Mouse (Mus musculus) hindbrain, embryonic 14.5 days (tissue): ENCODE measurements around the gene Tnpo1. TPM values are rescaled to one million over a fixed set of nuclear protein-coding genes. Genes with fewer than 3 reads are reported as not detected.

ENCODE experiments used
- ATAC-seq: fragments of 200-750 bp; cut with Nextera tagmentation; 2 replicates; pipeline ENCODE4 v1.8.0; 2017; ENCODE audit warnings: moderate number of reproducible peaks, mild to moderate bottlenecking, moderate TSS enrichment, moderate library complexity; ENCODE audit not compliant: low FRiP score
- DNase-seq: peaks from one replicate; pipeline ENCODE4 v3.0.0-alpha.2; 2015; ENCODE audit warnings: low spot score
- H3K27ac ChIP-seq: fragments of 300-500 bp; sonication (generic); 2 replicates; pipeline ENCODE4 v1.5.1; 2014; ENCODE audit warnings: mild to moderate bottlenecking, moderate library complexity
- H3K27me3 ChIP-seq: fragments of 300-500 bp; sonication (generic); 2 replicates; pipeline ENCODE4 v1.6.1; 2014; ENCODE audit warnings: mild to moderate bottlenecking, low read length, mixed read lengths; ENCODE audit not compliant: control insufficient read depth, insufficient read depth
- H3K36me3 ChIP-seq: fragments of 300-500 bp; sonication (generic); replicated peaks from 2 replicates; pipeline ENCODE4 v1.6.1; 2014; ENCODE audit not compliant: control insufficient read depth, insufficient read depth
- H3K4me1 ChIP-seq: fragments of 300-500 bp; sonication (generic); replicated peaks from 2 replicates; pipeline ENCODE4 v1.6.1; 2014; ENCODE audit warnings: antibody characterized with exemption, low read length, mixed read lengths; ENCODE audit not compliant: control insufficient read depth, insufficient read depth
- H3K4me2 ChIP-seq: fragments of 300-500 bp; sonication (generic); replicated peaks from 2 replicates; pipeline ENCODE4 v1.6.1; 2014; ENCODE audit warnings: mild to moderate bottlenecking, moderate library complexity
- H3K4me3 ChIP-seq: fragments of 300-500 bp; sonication (generic); replicated peaks from 2 replicates; pipeline ENCODE4 v1.5.1; 2014; ENCODE audit warnings: mild to moderate bottlenecking, low read length
- H3K9ac ChIP-seq: fragments of 300-500 bp; sonication (generic); 2 replicates; pipeline ENCODE4 v1.6.1; 2014
- H3K9me3 ChIP-seq: fragments of 300-500 bp; sonication (generic); 2 replicates; pipeline ENCODE4 v1.6.1; 2016; ENCODE audit warnings: low read length; ENCODE audit not compliant: control insufficient read depth
- WGBS: fragments of 180-500 bp; shearing (Covaris S2); extraction: QIAGEN DNeasy Blood & Tissue Kit; methylation state at CpG from one replicate; pipeline ENCODE4 v1.1.7; 2014; 5-methylcytosine and 5-hydroxymethylcytosine counted together
- polyA plus RNA-seq: library from polyadenylated mRNA; unstranded; fragments of >200 nt; fragmentation: Nextera tagmentation; extraction: Ambion mirVana; gene quantifications from 2 replicates; pipeline ENCODE4 v1.2.1, GENCODE M21; 2014

The Tnpo1 gene
- polyA plus RNA-seq, 1 experiment from 2014 or later: 50.0 TPM

DNA sequence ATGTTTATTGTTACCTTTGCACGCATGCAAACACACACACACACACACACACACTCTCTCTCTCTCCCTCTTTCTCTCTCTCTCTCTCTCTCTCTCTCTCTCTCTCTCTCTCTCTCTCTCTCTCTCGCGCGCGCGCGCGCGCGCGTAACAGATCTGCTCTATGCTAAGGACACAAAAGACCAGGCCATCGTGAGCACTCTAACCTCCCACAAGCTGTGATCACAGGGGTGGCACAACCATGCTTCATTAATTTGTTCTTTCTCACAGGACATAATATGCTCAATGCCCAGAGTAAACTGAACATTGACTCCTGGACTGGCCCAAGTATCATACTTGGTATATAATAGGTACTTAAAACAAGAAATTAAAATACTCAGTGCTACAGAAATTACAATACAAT, 37.0 kb downstream of the Tnpo1 start:
- no peak overlapping the region for H3K27ac ChIP-seq
- H3K4me3 ChIP-seq: no peak overlapping the region
- peak overlapping the region; percentile 13; the same call in 1 of the 2 replicates for H3K4me2 ChIP-seq
- ATAC-seq (no peak), DNase-seq (no peak)
- no peaks in the 10 kb centered on the region for H3K9me3 ChIP-seq
- no peaks in the 10 kb centered on the region for H3K27me3 ChIP-seq
- peaks cover 39% of the 10 kb centered on the region for H3K36me3 ChIP-seq
- 9% methylated on average over 11 of the region's 12 CpGs for WGBS
- H3K9ac ChIP-seq: no peak overlapping the region
- H3K4me1 ChIP-seq: peaks cover 25% of the 10 kb centered on the region

DNA sequence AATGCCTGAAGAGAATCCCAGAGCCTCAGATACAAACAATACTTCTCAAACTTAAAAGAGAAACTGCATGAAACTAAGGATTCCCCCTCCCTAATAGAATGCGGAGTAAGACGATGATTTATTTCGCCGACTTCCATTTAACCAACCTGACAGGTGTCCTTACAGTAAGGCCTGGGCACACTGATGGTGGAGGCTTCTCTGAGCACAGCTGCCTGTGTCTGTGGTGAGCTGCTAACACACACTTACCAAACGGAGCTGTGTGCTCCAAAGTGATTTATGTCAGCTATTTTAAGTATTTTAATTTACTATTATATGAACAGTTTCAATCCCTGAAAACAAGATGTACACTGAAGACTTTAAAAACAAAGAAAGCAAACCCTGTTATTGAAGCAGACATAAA, 42.4 kb downstream of the Tnpo1 start:
- WGBS: 91% methylated on average over 5 of the region's 5 CpGs
- Histone ChIP-seq H3K36me3 (peaks cover 86% of the 10 kb centered on the region), H3K4me2 (no peak overlapping the region), H3K4me1 (no peaks in the 10 kb centered on the region), H3K9me3 (no peaks in the 10 kb centered on the region), H3K9ac (no peak overlapping the region), H3K27me3 (no peaks in the 10 kb centered on the region), H3K4me3 (no peak overlapping the region), H3K27ac (no peak overlapping the region)
- ATAC-seq (no peak), DNase-seq (no peak)

DNA sequence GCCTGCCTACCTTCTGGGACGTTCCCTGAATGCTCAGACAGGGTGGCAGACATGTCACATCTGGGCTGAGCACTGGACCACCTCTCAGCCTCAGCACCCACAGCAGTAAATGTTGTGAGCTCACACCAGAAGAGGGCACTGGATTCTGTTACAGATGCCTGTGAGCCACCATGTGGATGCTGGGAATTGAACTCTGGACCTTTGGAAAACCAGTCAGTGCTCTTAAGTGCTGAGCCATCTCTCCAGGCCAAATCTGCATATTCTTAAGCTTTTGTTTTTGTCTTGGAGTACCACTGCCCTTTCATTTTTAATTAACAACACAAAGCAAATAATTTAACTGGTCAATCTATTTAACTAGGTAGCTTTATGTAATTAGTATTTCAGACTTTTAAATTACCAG, 44.2 kb downstream of the Tnpo1 start:
- ATAC-seq (no peak), DNase-seq (no peak)
- Histone ChIP-seq H3K27me3 (no peaks in the 10 kb centered on the region), H3K27ac (no peak overlapping the region), H3K9me3 (no peaks in the 10 kb centered on the region), H3K4me3 (no peak overlapping the region), H3K4me1 (no peaks in the 10 kb centered on the region), H3K4me2 (no peak overlapping the region), H3K36me3 (peaks cover 91% of the 10 kb centered on the region), H3K9ac (no peak overlapping the region)
- 94% methylated on average over 1 of the region's 1 CpGs for WGBS

DNA sequence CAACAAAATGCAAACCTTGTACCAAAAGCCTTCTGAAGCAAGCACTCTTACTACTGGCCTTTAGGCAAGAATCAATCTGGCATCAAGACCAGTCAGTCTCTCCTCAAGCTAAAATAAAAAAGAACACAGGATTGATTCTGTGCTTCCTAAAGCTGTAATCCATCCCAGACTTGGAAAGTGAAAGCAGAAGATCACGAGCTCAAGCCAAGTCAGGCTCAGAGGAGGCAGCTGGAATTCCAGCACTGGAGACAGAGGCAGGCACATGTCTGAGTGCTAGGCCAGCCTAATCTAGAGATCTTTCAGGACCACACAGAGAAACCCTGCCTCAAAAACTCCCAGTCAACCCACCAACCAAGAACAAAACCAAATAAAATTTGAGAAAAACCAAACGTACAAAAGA, 45.8 kb downstream of the Tnpo1 start:
- DNase-seq (no peak), ATAC-seq (no peak)
- H3K4me1 ChIP-seq: no peaks in the 10 kb centered on the region
- H3K27me3 ChIP-seq: no peaks in the 10 kb centered on the region
- H3K9ac ChIP-seq: no peak overlapping the region
- peaks cover 79% of the 10 kb centered on the region for H3K36me3 ChIP-seq
- H3K27ac ChIP-seq: no peak overlapping the region
- WGBS: 77% methylated on average over 2 of the region's 2 CpGs
- H3K4me2 ChIP-seq: no peak overlapping the region
- H3K4me3 ChIP-seq: no peak overlapping the region
- H3K9me3 ChIP-seq: no peaks in the 10 kb centered on the region

DNA sequence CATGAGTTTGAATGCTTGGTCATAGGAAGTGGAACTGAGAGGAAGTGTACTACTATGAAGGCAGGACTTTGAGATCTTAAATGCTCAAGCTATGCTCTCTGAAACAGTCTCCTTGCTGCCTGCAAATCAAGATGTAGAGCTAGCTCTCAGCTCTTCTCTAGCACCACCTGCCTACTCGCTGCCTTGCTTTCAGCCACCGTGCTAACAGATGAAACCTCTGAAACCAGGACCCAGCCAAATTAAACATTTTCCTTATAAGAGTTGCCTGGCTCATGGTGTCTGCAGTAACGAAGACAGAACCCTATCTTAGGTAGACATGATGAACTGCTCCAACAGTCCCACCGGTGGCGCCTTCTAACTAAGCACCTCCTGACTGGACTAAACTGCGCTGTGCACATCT, 46.8 kb downstream of the Tnpo1 start:
- no peaks in the 10 kb centered on the region for H3K4me1 ChIP-seq
- DNase-seq: no peak
- H3K9me3 ChIP-seq: no peaks in the 10 kb centered on the region
- no peaks in the 10 kb centered on the region for H3K27me3 ChIP-seq
- no peak overlapping the region for H3K4me3 ChIP-seq
- 93% methylated on average over 6 of the region's 6 CpGs for WGBS
- H3K4me2 ChIP-seq: no peak overlapping the region
- H3K27ac ChIP-seq: no peak overlapping the region
- peaks cover 79% of the 10 kb centered on the region for H3K36me3 ChIP-seq
- no peak overlapping the region for H3K9ac ChIP-seq
- ATAC-seq: no peak

DNA sequence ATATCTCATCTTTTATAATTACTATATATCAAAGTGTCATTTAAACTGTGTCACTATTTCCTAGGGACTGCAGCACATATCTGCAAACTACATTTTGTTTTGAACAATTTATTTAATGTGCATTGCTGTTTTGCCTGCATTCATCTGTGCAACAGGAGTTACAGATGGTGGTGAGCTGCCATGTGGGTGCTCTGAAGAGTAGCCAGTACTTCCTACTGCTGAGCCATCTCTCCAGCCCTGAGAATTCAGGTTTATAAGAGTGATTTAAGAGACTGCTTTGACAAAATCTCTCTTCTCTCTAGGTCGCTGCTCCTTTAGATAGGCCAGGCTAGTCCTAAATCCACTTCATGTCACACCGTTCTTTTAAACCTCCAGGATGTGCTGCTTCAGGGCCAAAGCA, 49.0 kb downstream of the Tnpo1 start:
- H3K4me3 ChIP-seq: no peak overlapping the region

DNA sequence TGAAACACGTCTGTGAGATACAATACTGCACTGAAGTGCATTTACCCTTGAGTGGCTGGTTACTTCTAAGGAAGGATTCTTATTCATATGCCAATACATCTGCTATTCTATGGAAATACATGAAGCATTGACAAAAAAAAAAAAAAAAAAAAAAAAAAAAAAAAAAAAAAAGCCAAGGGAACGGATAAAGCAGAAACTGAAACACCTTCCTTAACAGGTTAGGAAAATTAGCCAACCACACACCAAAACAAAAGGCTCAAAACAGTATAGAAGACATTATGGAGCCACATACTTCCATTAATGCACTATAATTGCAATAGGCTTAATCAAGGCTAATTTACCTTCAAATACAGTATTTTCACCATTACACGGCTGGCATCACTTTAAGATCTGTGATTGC, 51.5 kb downstream of the Tnpo1 start:
- no peaks in the 10 kb centered on the region for H3K9me3 ChIP-seq
- no peak overlapping the region for H3K4me2 ChIP-seq
- ATAC-seq: no peak
- no peaks in the 10 kb centered on the region for H3K4me1 ChIP-seq
- peaks cover 76% of the 10 kb centered on the region for H3K36me3 ChIP-seq
- H3K27me3 ChIP-seq: no peaks in the 10 kb centered on the region
- WGBS: 79% methylated on average over 3 of the region's 3 CpGs
- H3K4me3 ChIP-seq: no peak overlapping the region
- no peak overlapping the region for H3K27ac ChIP-seq
- H3K9ac ChIP-seq: no peak overlapping the region
- no peak for DNase-seq

More for the DNA sequence above, 49.0 kb downstream of the Tnpo1 start:
- Histone ChIP-seq H3K4me1 (no peaks in the 10 kb centered on the region), H3K9me3 (no peaks in the 10 kb centered on the region), H3K27me3 (no peaks in the 10 kb centered on the region), H3K9ac (no peak overlapping the region), H3K4me2 (no peak overlapping the region), H3K36me3 (peaks cover 70% of the 10 kb centered on the region), H3K27ac (no peak overlapping the region)
- DNase-seq: no peak
- no peak for ATAC-seq
- 91% methylated on average over 2 of the region's 2 CpGs for WGBS

DNA sequence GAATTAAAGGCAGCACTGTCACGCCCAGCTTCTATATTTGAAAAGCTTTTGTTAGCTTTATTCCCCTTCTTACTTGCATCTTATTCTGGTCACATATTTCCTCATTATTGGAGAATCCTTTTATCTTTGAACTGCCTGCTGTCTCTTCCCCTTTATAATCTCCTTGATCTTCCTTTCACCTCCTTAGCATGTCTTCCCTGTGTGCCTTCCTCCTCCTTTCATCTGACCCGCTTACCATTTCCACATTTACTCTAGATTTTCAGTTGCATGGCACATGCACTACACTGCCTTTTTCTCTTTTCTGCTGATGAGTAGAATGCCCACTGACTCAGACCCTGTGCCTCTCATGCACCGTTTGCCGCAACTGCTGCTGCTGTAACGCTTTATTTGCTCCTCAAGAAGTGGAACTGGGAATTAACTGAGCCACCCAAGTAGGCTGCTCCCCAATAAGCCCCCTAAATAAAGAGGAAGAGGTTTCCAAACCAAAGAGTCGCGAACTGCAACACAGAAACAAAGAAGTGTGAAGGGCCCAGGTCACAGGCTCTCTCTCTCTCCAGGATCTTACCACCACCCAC, 53.8 kb downstream of the Tnpo1 start:
- Histone ChIP-seq H3K4me1 (no peaks in the 10 kb centered on the region), H3K9me3 (no peaks in the 10 kb centered on the region), H3K4me3 (no peak overlapping the region), H3K36me3 (peaks cover 77% of the 10 kb centered on the region), H3K9ac (no peak overlapping the region), H3K4me2 (no peak overlapping the region), H3K27ac (peak overlapping the region; percentile 6; the same call in 1 of the 2 replicates), H3K27me3 (no peaks in the 10 kb centered on the region)
- no peak for ATAC-seq
- DNase-seq: no peak
- 59% methylated on average over 7 of the region's 7 CpGs for WGBS

DNA sequence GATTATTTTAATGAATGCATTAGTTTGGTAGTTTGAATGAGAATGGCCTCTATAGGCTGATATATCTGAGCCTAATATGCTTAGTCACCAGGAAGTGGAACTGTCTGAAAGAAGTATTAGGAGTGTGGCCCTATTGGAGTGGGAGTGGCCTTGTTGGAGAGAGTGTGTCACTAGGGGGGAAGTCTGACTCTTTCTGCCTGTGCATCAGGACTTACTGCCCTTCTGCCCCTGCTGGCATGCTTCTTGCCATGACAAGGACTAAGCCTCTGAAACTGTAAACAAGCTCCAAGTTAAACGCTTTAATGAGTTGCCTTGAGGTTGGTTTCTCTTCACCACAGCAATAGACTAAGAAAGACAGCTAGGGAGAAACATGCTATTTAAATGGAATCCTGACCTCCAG, 54.9 kb downstream of the Tnpo1 start:
- Histone ChIP-seq H3K27me3 (no peaks in the 10 kb centered on the region), H3K27ac (no peak overlapping the region), H3K9me3 (no peaks in the 10 kb centered on the region), H3K9ac (no peak overlapping the region), H3K4me1 (no peaks in the 10 kb centered on the region), H3K4me2 (no peak overlapping the region), H3K4me3 (no peak overlapping the region), H3K36me3 (peaks cover 83% of the 10 kb centered on the region)
- no peak for ATAC-seq
- DNase-seq: no peak
- 76% methylated on average over 1 of the region's 1 CpGs for WGBS
